Mouse (Mus musculus): ENCODE measurements around the gene Hyal1.

DNA sequence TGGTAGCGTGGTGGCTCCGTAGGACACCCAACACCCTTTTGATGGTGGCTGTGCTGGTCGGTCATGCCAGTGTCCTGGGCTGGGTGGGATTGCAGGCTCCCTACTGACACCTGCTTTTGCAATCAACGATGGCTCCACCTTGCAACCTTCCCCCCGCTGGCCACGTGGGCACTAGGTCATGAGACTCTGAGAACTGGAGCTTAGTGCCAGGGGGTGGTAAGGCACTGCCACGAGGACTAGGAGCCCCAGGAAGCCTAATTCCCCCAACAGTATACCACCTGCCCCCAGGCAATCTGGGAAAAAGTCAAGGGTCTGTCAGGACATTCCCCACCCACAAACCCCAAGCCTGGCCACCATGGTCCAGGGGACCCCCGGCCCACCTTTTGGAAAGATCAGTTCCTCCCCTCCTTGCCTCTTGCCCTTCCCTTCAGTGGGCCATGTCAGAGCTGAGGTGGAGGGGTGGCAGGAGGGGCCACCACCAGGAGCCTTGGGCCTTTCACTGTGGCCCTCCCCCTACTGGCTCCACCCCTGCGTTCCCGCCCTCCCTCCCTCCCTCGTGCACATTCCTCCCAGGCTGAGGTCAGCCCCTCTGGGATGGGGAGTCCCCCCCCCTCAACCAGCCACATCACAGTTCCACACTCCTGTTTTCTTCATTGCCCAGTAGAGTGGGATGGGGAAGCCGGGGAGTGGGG lies 32.2 kb downstream of the Hyal1 start, which contains the start of gene Sema3b:
- no peak for TF ChIP-seq CTCF (IDR thresholded peaks at IDR 0.05 in 2 of 3, conservative IDR thresholded peaks at IDR 0.05 in 1 of 3; ENCODE audit: control insufficient read depth in 1 of 3, insufficient read depth in 1 of 3, low read depth in 2 of 3, low read length in 3 of 3, poor library complexity in 1 of 3, severe bottlenecking in 1 of 3)
- TF ChIP-seq RCOR1 (IDR thresholded peaks at IDR 0.05; ENCODE audit: low read depth, low read length) = no peak
- no peak for TF ChIP-seq BHLHE40 (IDR thresholded peaks at IDR 0.05; ENCODE audit: borderline replicate concordance, low read depth, low read length)
- no peak for TF ChIP-seq HCFC1 (IDR thresholded peaks at IDR 0.05; ENCODE audit: low read depth, low read length)
- no peak for TF ChIP-seq GATA1 (IDR thresholded peaks at IDR 0.05; ENCODE audit: low read depth, low read length)
- no peak for TF ChIP-seq ZNF384 (IDR thresholded peaks at IDR 0.05; ENCODE audit: low read depth, low read length)
- no peak for TF ChIP-seq ETS1 (IDR thresholded peaks at IDR 0.05; ENCODE audit: low read depth, low read length)
- TF ChIP-seq TBP (IDR thresholded peaks at IDR 0.05; ENCODE audit: low read depth, low read length) = no peak
- no peak for TF ChIP-seq POLR2A (IDR thresholded peaks at IDR 0.05; ENCODE audit: control insufficient read depth in 1 of 2, insufficient read depth in 1 of 2, low read depth in 1 of 2, low read length in 2 of 2, poor library complexity in 1 of 2)

Measured in MEL (cell line).